Mouse (Mus musculus): Measurements from ENCODE around the gene Dhrs1.

DNA sequence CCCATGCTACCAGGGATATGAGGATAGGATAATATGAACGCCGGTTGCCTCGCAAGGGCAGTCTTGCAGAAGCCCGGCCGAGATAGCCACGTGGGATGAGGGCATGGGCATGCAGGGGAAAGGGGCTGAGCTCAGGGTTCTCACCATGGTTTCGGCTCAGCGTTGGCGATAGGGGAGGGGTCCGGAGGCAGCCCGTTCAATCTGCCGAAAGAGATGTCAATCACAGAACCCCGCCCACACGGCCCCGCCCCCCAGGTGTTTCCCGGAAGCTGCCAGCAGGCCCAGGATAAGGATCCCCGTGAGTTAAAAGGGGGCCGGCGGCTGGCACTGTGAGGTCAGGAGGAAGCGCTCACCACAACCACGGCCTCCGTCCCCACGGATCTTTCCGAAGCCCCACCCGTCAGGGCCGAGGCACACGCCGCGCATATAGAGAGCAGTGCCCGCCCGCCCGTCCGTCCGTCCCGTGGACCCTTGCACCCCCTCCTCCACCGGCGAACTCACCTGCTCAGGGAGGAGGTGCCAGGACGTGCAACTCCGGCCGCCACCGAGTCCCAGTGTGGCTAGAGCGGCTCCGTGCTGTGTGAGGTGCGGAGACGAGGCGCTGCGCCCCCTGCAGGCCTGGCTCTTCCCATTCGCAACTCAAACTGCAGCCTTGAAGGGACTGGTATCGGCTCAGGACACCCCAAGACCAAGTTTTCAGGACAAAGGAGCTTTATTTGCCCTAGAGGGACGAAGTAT lies 23.6 kb downstream of the Dhrs1 start, which contains the start of gene Rabggta:
- TF ChIP-seq GATA1 (IDR thresholded peaks at IDR 0.05; ENCODE audit: borderline replicate concordance, low read length) (no peak), FLI1 (IDR thresholded peaks at IDR 0.05; ENCODE audit: low read length) (no peak)

Data from megakaryocyte, embryonic 14.5 days (primary cell).